Mouse (Mus musculus): ENCODE results near the gene Krtap17-1. TPM values are rescaled to one million over a fixed set of nuclear protein-coding genes. Genes with fewer than 3 reads are reported as not detected.

Gene Krtap17-1
- polyA plus RNA-seq, 1 experiment: not detected

DNA sequence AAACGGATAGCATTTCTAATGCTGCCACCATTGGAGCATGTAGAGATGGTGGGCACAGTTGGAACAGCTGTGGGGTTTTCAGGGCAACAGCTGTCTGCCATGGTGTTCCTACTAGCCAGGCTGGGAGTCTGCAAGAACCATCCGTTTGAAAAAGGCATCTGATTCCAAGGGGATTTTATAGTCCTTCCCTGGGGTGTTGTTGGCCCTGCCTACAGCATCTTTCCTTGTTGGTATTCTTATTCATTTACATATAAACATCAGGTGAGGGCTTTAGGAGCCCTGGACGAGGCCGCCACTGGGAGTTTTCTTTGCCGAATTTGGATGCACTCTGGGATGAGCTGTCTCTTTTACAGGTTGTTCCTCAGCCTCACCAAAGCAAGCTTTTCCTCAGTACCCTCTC, 14.8 kb downstream of the Krtap17-1 start, which contains the start of gene Krtap29-1:
Gene Krtap29-1 (minus strand): TSS at position 101 of the 400 bp plus-strand sequence.
- Histone ChIP-seq H3K27ac (ENCODE audit: insufficient read depth, low read length) (no peak within 1 kb of the TSS), H3K36me3 (ENCODE audit: control insufficient read depth, insufficient read depth, low read length) (no peaks in the 10 kb centered on the region), H3K27me3 (ENCODE audit: control insufficient read depth, insufficient read depth, low read length) (no peaks in the 10 kb centered on the region), H3K4me1 (ENCODE audit: control insufficient read depth, insufficient read depth, insufficient read length) (no peaks in the 10 kb centered on the region), H3K4me3 (ENCODE audit: extremely low read depth, insufficient read depth, insufficient read length) (no peak within 1 kb of the TSS)
- no peak for DNase-seq (ENCODE audit: low read depth in 1 of 2, low spot score in 2 of 2)
- no peak for TF ChIP-seq CTCF (IDR thresholded peaks at IDR 0.05; ENCODE audit: extremely low read depth, insufficient read depth, insufficient read length, insufficient replicate concordance)
- TF ChIP-seq POLR2A (IDR thresholded peaks at IDR 0.05; ENCODE audit: low read depth, low read length): no peak
- 71% methylated on average over 5 of the region's 5 CpGs for WGBS

DNA sequence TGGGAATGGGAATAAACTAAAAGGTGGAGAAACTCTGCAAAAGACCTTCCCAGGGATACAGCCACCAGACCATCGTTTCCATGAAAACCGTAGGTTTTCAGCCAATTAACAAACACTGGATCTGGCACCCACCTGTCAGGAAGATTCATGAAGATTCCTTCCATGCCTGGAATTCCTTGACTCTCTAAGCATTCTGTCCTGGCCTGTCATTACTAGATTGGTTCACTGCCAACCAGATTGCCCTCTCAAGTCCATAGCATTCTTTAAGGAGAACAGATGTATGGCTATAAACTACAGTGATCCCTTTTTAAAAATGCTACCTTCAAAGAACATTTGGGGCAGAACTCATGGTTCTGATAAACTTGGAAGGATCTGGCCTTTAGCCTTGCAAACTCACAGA, 27.8 kb downstream of the Krtap17-1 start:
- no peaks in the 10 kb centered on the region for H3K4me1 ChIP-seq (ENCODE audit: control insufficient read depth, insufficient read depth, insufficient read length)
- no peak overlapping the region for H3K27ac ChIP-seq (ENCODE audit: insufficient read depth, low read length)
- no peaks in the 10 kb centered on the region for H3K36me3 ChIP-seq (ENCODE audit: control insufficient read depth, insufficient read depth, low read length)
- no peak for TF ChIP-seq POLR2A (IDR thresholded peaks at IDR 0.05; ENCODE audit: low read depth, low read length)
- no peak for TF ChIP-seq CTCF (IDR thresholded peaks at IDR 0.05; ENCODE audit: extremely low read depth, insufficient read depth, insufficient read length, insufficient replicate concordance)
- no peak overlapping the region for H3K4me3 ChIP-seq (ENCODE audit: extremely low read depth, insufficient read depth, insufficient read length)
- 41% methylated on average over 2 of the region's 2 CpGs for WGBS
- DNase-seq (ENCODE audit: low read depth in 1 of 2, low spot score in 2 of 2): no peak
- H3K27me3 ChIP-seq (ENCODE audit: control insufficient read depth, insufficient read depth, low read length): no peaks in the 10 kb centered on the region

DNA sequence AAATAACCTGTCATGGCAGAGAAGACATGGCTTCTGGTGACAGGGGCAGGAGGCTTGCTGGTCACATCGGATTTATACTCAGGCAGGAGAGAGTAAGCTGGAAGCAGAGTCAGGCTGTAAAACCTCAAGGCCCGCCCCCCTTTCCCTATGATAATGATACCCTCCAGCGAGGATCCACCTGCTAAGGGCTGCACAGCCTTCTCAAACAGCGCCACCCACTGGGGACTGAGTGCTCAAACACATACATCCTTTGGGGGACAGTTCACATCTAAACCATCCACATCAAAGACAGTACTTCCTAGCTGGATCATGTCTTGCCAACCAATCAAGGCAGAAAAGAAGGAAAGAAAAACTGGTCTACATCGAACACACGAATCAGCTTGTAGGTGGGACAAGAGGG, 29.6 kb downstream of the Krtap17-1 start:
- DNase-seq (ENCODE audit: low read depth in 1 of 2, low spot score in 2 of 2): no peak
- Histone ChIP-seq H3K27me3 (ENCODE audit: control insufficient read depth, insufficient read depth, low read length) (no peaks in the 10 kb centered on the region), H3K27ac (ENCODE audit: insufficient read depth, low read length) (no peak overlapping the region), H3K4me1 (ENCODE audit: control insufficient read depth, insufficient read depth, insufficient read length) (no peaks in the 10 kb centered on the region), H3K4me3 (ENCODE audit: extremely low read depth, insufficient read depth, insufficient read length) (no peak overlapping the region), H3K36me3 (ENCODE audit: control insufficient read depth, insufficient read depth, low read length) (no peaks in the 10 kb centered on the region)
- 61% methylated on average over 6 of the region's 6 CpGs for WGBS
- TF ChIP-seq POLR2A (IDR thresholded peaks at IDR 0.05; ENCODE audit: low read depth, low read length) (no peak), CTCF (IDR thresholded peaks at IDR 0.05; ENCODE audit: extremely low read depth, insufficient read depth, insufficient read length, insufficient replicate concordance) (no peak)

DNA sequence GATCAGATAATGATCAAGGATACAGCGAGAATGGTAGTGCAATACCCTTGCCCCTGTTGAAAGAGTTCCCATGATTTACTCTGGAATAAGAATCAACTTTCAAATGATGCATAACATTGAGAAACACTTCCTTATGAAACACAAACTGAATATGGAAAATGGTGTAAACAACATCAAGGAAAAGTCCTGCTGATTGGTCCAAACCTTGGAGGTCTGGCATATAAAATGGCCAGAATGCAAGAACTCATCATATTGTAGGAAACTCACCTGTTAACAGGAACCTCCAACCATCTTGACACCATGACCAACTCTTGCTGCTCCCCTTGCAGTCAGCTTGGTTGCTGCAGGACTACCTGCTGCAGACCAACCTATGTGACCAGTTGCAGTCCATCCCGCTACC, 45.6 kb downstream of the Krtap17-1 start, which contains the start of gene Krtap9-5:
Gene Krtap9-5 (plus strand): TSS at position 301 of the 400 bp plus-strand sequence.
- Histone ChIP-seq H3K36me3 (ENCODE audit: control insufficient read depth, insufficient read depth, low read length) (no peaks in the 10 kb centered on the region), H3K27me3 (ENCODE audit: control insufficient read depth, insufficient read depth, low read length) (no peaks in the 10 kb centered on the region), H3K4me1 (ENCODE audit: control insufficient read depth, insufficient read depth, insufficient read length) (no peaks in the 10 kb centered on the region), H3K27ac (ENCODE audit: insufficient read depth, low read length) (no peak within 1 kb of the TSS), H3K4me3 (ENCODE audit: extremely low read depth, insufficient read depth, insufficient read length) (no peak within 1 kb of the TSS)
- no peak for DNase-seq (ENCODE audit: low read depth in 1 of 2, low spot score in 2 of 2)
- WGBS: 79% methylated on average over 2 of the region's 2 CpGs
- TF ChIP-seq POLR2A (IDR thresholded peaks at IDR 0.05; ENCODE audit: low read depth, low read length) (no peak), CTCF (IDR thresholded peaks at IDR 0.05; ENCODE audit: extremely low read depth, insufficient read depth, insufficient read length, insufficient replicate concordance) (no peak)

Other genes with a start within 250 kb of the Krtap17-1 start
- gene Gm11595, start 221.1 kb downstream of the Krtap17-1 start, polyA plus RNA-seq (2012; rRNA removed): not detected in 2 replicates
- gene Krtap4-8, start 213.3 kb downstream of the Krtap17-1 start, polyA plus RNA-seq (2012; rRNA removed): not detected in 2 replicates
- gene Krtap4-9, start 208.8 kb downstream of the Krtap17-1 start, polyA plus RNA-seq (2012; rRNA removed): not detected in 2 replicates
- gene Gm11596, start 200.5 kb downstream of the Krtap17-1 start, polyA plus RNA-seq (2012; rRNA removed): not detected in 2 replicates
- gene Gm11569, start 195.1 kb downstream of the Krtap17-1 start, polyA plus RNA-seq (2012; rRNA removed): not detected in 2 replicates
- gene Gm11554, start 189.5 kb downstream of the Krtap17-1 start, polyA plus RNA-seq (2012; rRNA removed): not detected in 2 replicates
- not detected in 2 replicates for gene Krtap4-13, start 184.1 kb downstream of the Krtap17-1 start, polyA plus RNA-seq (2012; rRNA removed)
- not detected in 2 replicates for gene Gm11564, start 178.3 kb downstream of the Krtap17-1 start, polyA plus RNA-seq (2012; rRNA removed)
- gene 2300003K06Rik, start 155.9 kb downstream of the Krtap17-1 start, polyA plus RNA-seq (2012; rRNA removed): not detected in 2 replicates
- gene Krtap4-16, start 142.4 kb downstream of the Krtap17-1 start, polyA plus RNA-seq (2012; rRNA removed): not detected in 2 replicates
- gene Gm11568, start 136.1 kb downstream of the Krtap17-1 start, polyA plus RNA-seq (2012; rRNA removed): not detected in 2 replicates
- not detected in 2 replicates for gene Gm11559, start 129.5 kb downstream of the Krtap17-1 start, polyA plus RNA-seq (2012; rRNA removed)
- not detected in 2 replicates for gene Krtap9-1, start 120.6 kb downstream of the Krtap17-1 start, polyA plus RNA-seq (2012; rRNA removed)
- gene Gm11567, start 114.8 kb downstream of the Krtap17-1 start, polyA plus RNA-seq (2012; rRNA removed): not detected in 2 replicates
- gene Krtap31-1, start 86.1 kb downstream of the Krtap17-1 start, polyA plus RNA-seq (2012; rRNA removed): not detected in 2 replicates
- not detected in 2 replicates for gene Gm11565, start 79.2 kb downstream of the Krtap17-1 start, polyA plus RNA-seq (2012; rRNA removed)
- not detected in 2 replicates for gene Krtap31-2, start 57.7 kb downstream of the Krtap17-1 start, polyA plus RNA-seq (2012; rRNA removed)
- not detected in 2 replicates for gene Krtap9-5, start 45.5 kb downstream of the Krtap17-1 start, polyA plus RNA-seq (2012; rRNA removed)
- not detected in 2 replicates for gene Krtap29-1, start 14.9 kb downstream of the Krtap17-1 start, polyA plus RNA-seq (2012; rRNA removed)
- not detected in 2 replicates for gene Krtap16-1, start 7.4 kb downstream of the Krtap17-1 start, polyA plus RNA-seq (2012; rRNA removed)
- not detected in 2 replicates for gene Krt33a, start 22.2 kb upstream of the Krtap17-1 start, polyA plus RNA-seq (2012; rRNA removed)
- gene Krt33b, start 35.9 kb upstream of the Krtap17-1 start, polyA plus RNA-seq (2012; rRNA removed): not detected in 2 replicates
- gene Krt34, start 47.6 kb upstream of the Krtap17-1 start, polyA plus RNA-seq (2012; rRNA removed): not detected in 2 replicates
- gene Krt31, start 56.6 kb upstream of the Krtap17-1 start, polyA plus RNA-seq (2012; rRNA removed): not detected in 2 replicates
- gene Krt32, start 94.2 kb upstream of the Krtap17-1 start, polyA plus RNA-seq (2012; rRNA removed): not detected in 2 replicates
- not detected in 2 replicates for gene Krt35, start 102.2 kb upstream of the Krtap17-1 start, polyA plus RNA-seq (2012; rRNA removed)
- not detected in 2 replicates for gene Krt36, start 111.6 kb upstream of the Krtap17-1 start, polyA plus RNA-seq (2012; rRNA removed)
- 0.08 TPM in 1 of 2 replicates, not detected in the other for gene Krt13, start 127.6 kb upstream of the Krtap17-1 start, polyA plus RNA-seq (2012; rRNA removed)
- not detected in 2 replicates for gene Krt15, start 141.9 kb upstream of the Krtap17-1 start, polyA plus RNA-seq (2012; rRNA removed)
- gene Krt19, start 154.7 kb upstream of the Krtap17-1 start, polyA plus RNA-seq (2012; rRNA removed): 3.2 and 4.9 TPM in 2 replicates
- not detected in 2 replicates for gene Krt9, start 199.3 kb upstream of the Krtap17-1 start, polyA plus RNA-seq (2012; rRNA removed)
- 0.20 TPM in 1 of 2 replicates, not detected in the other for gene Krt14, start 213.6 kb upstream of the Krtap17-1 start, polyA plus RNA-seq (2012; rRNA removed)